Mouse (Mus musculus) heart, embryonic 11.5 days (tissue): Measurements from ENCODE around the gene Ubxn11. TPM values are rescaled to one million over a fixed set of nuclear protein-coding genes. Genes with fewer than 3 reads are reported as not detected.
"Not testable (repeated sequence)": the region's sequence is repeated elsewhere in the genome, so short reads cannot be mapped to it uniquely, and the experiment has no call there.

ENCODE experiments used
- ATAC-seq: fragments of 200-750 bp; cut with Nextera tagmentation; replicated peaks from 2 replicates; pipeline ENCODE4 v1.8.0; 2017; ENCODE audit warnings: moderate library complexity; ENCODE audit not compliant: insufficient number of reproducible peaks, low FRiP score, low TSS enrichment
- H3K27ac ChIP-seq: fragments of 300-500 bp; sonication (generic); 2 replicates; pipeline ENCODE4 v1.5.1; 2014; ENCODE audit warnings: mild to moderate bottlenecking, low read depth, low read length
- H3K27me3 ChIP-seq: fragments of 300-500 bp; sonication (generic); 2 replicates; pipeline ENCODE4 v1.6.1; 2014; ENCODE audit warnings: mild to moderate bottlenecking, low read length, mixed read lengths; ENCODE audit not compliant: control insufficient read depth, insufficient read depth
- H3K36me3 ChIP-seq: fragments of 300-500 bp; sonication (generic); 2 replicates; pipeline ENCODE4 v1.6.1; 2014; ENCODE audit warnings: mild to moderate bottlenecking, low read length, moderate library complexity, mixed read lengths; ENCODE audit not compliant: control insufficient read depth, insufficient read depth
- H3K4me1 ChIP-seq: fragments of 300-500 bp; sonication (generic); 2 replicates; pipeline ENCODE4 v1.6.1; 2014; ENCODE audit warnings: low read length; ENCODE audit not compliant: control insufficient read depth, insufficient read depth
- H3K4me2 ChIP-seq: fragments of 300-500 bp; sonication (generic); 2 replicates; pipeline ENCODE4 v1.6.1; 2014; ENCODE audit warnings: mild to moderate bottlenecking, moderate library complexity
- H3K4me3 ChIP-seq: fragments of 300-500 bp; sonication (generic); 2 replicates; pipeline ENCODE4 v1.5.1; 2014; ENCODE audit warnings: low read depth, low read length
- H3K9ac ChIP-seq: fragments of 300-500 bp; sonication (generic); 2 replicates; pipeline ENCODE4 v1.6.1; 2014; ENCODE audit warnings: mild to moderate bottlenecking, low read depth, low read length, moderate library complexity
- H3K9me3 ChIP-seq: fragments of 300-500 bp; sonication (generic); replicated peaks from 2 replicates; pipeline ENCODE4 v1.6.1; 2016; ENCODE audit warnings: low read length; ENCODE audit not compliant: control insufficient read depth
- WGBS: fragments of 180-500 bp; shearing (Covaris S2); extraction: QIAGEN DNeasy Blood & Tissue Kit; methylation state at CpG from one replicate; pipeline ENCODE4 v1.1.7; 2014; ENCODE audit not compliant: insufficient replicate concordance; 5-methylcytosine and 5-hydroxymethylcytosine counted together
- polyA plus RNA-seq: library from polyadenylated mRNA; unstranded; fragments of >200 nt; fragmentation: Nextera tagmentation; extraction: Ambion mirVana; gene quantifications from 2 replicates; pipeline ENCODE4 v1.2.1, GENCODE M21; 2014

Ubxn11 gene
- polyA plus RNA-seq, 1 experiment from 2014 or later: 2.0 TPM

GRCm38 (mm10) chr4:134155961-134156465 lies 53.6 kb downstream of the Ubxn11 start:
- Histone ChIP-seq H3K27me3 (no peaks in the 10 kb centered on the region), H3K9ac (no peak overlapping the region), H3K27ac (peak overlapping the region; percentile 35), H3K9me3 (no peaks in the 10 kb centered on the region), H3K4me3 (no peak overlapping the region), H3K4me2 (no peak overlapping the region), H3K36me3 (peaks cover 7% of the 10 kb centered on the region; the same call in 1 of the 2 replicates), H3K4me1 (peaks cover 8% of the 10 kb centered on the region; the same call in 1 of the 2 replicates)
- ATAC-seq: no peak
- WGBS: 84% methylated on average over 10 of the region's 10 CpGs

GRCm38 (mm10) chr4:134156744-134157143 lies 54.4 kb downstream of the Ubxn11 start:
- H3K9me3 ChIP-seq: no peaks in the 10 kb centered on the region
- WGBS: 43% methylated on average over 8 of the region's 8 CpGs
- H3K4me3 ChIP-seq: no peak overlapping the region
- H3K36me3 ChIP-seq: 0 out of 2 replicates have a peak, but pooled peaks cover 6% of the 10 kb centered on the region
- no peak overlapping the region for H3K9ac ChIP-seq
- no peaks in the 10 kb centered on the region for H3K27me3 ChIP-seq
- H3K27ac ChIP-seq: peak overlapping the region; percentile 35
- no peak overlapping the region for H3K4me2 ChIP-seq
- ATAC-seq: no peak
- H3K4me1 ChIP-seq: peaks cover 8% of the 10 kb centered on the region; the same call in 1 of the 2 replicates

- no peak for ATAC-seq
- Histone ChIP-seq H3K27me3 (no peaks in the 10 kb centered on the region), H3K4me3 (no peak overlapping the region), H3K9me3 (no peaks in the 10 kb centered on the region), H3K4me2 (no peak overlapping the region), H3K9ac (no peak overlapping the region), H3K27ac (no peak overlapping the region), H3K4me1 (peaks cover 8% of the 10 kb centered on the region; the same call in 1 of the 2 replicates), H3K36me3 (0 out of 2 replicates have a peak, but pooled peaks cover 6% of the 10 kb centered on the region)
- 65% methylated on average over 2 of the region's 2 CpGs for WGBS
Observed at GRCm38 (mm10) chr4:134157558-134157957, 55.2 kb downstream of the Ubxn11 start.

- WGBS: 84% methylated on average over 6 of the region's 6 CpGs
- Histone ChIP-seq H3K9ac (no peak overlapping the region), H3K27ac (no peak overlapping the region), H3K27me3 (no peaks in the 10 kb centered on the region), H3K36me3 (0 out of 2 replicates have a peak, but pooled peaks cover 3% of the 10 kb centered on the region), H3K4me1 (peaks cover 8% of the 10 kb centered on the region; the same call in 1 of the 2 replicates), H3K4me3 (no peak overlapping the region), H3K4me2 (no peak overlapping the region), H3K9me3 (no peaks in the 10 kb centered on the region)
- ATAC-seq: no peak
Observed at GRCm38 (mm10) chr4:134158774-134159173, 56.4 kb downstream of the Ubxn11 start.

- 5% methylated on average over 26 of the region's 30 CpGs for WGBS
- not testable (repeated sequence) for ATAC-seq, H3K27ac ChIP-seq
Observed at GRCm38 (mm10) chr4:134160071-134160470, 57.7 kb downstream of the Ubxn11 start.

GRCm38 (mm10) chr4:134164591-134164990 lies 62.2 kb downstream of the Ubxn11 start:
- H3K27ac ChIP-seq: peak overlapping the region; percentile 66
- H3K9me3 ChIP-seq: no peaks in the 10 kb centered on the region
- 92% methylated on average over 5 of the region's 6 CpGs for WGBS
- H3K4me3 ChIP-seq: no peak overlapping the region
- no peak for ATAC-seq
- H3K27me3 ChIP-seq: no peaks in the 10 kb centered on the region
- H3K36me3 ChIP-seq: no peaks in the 10 kb centered on the region
- H3K4me1 ChIP-seq: peaks cover 12% of the 10 kb centered on the region
- no peak overlapping the region for H3K4me2 ChIP-seq
- no peak overlapping the region for H3K9ac ChIP-seq

More at GRCm38 (mm10) chr4:134160071-134160470, 57.7 kb downstream of the Ubxn11 start:
- Histone ChIP-seq H3K9ac (peak overlapping the region; percentile 66; the same call in 1 of the 2 replicates), H3K4me1 (peaks cover 12% of the 10 kb centered on the region), H3K4me3 (peak overlapping the region; percentile 50), H3K4me2 (peak overlapping the region; percentile 63)
- not testable (repeated sequence) for H3K27me3 ChIP-seq, H3K36me3 ChIP-seq, H3K9me3 ChIP-seq

GRCm38 (mm10) chr4:134165024-134165423 lies 62.7 kb downstream of the Ubxn11 start:
- H3K4me2 ChIP-seq: peak overlapping the region; percentile 15; the same call in 1 of the 2 replicates
- H3K9me3 ChIP-seq: no peaks in the 10 kb centered on the region
- WGBS: 32% methylated on average over 6 of the region's 6 CpGs
- H3K4me1 ChIP-seq: peaks cover 12% of the 10 kb centered on the region
- H3K27me3 ChIP-seq: no peaks in the 10 kb centered on the region
- H3K27ac ChIP-seq: peak overlapping the region; percentile 66
- no peak overlapping the region for H3K4me3 ChIP-seq
- H3K9ac ChIP-seq: no peak overlapping the region
- no peak for ATAC-seq
- no peaks in the 10 kb centered on the region; the same call in 1 of the 2 replicates for H3K36me3 ChIP-seq

GRCm38 (mm10) chr4:134165548-134166465 lies 63.4 kb downstream of the Ubxn11 start:
- H3K36me3 ChIP-seq: peaks cover 2% of the 10 kb centered on the region; the same call in 1 of the 2 replicates
- 0 out of 2 replicates have a peak overlapping the region, but pooled peaks have one; percentile 22 for H3K27ac ChIP-seq
- H3K4me3 ChIP-seq: no peak overlapping the region
- peaks cover 12% of the 10 kb centered on the region for H3K4me1 ChIP-seq
- H3K9me3 ChIP-seq: no peaks in the 10 kb centered on the region
- 80% methylated on average over 3 of the region's 3 CpGs for WGBS
- H3K27me3 ChIP-seq: no peaks in the 10 kb centered on the region
- no peak for ATAC-seq
- H3K4me2 ChIP-seq: peak overlapping the region; percentile 19; the same call in 1 of the 2 replicates
- no peak overlapping the region for H3K9ac ChIP-seq
